Mouse (Mus musculus) intestine, embryonic 14.5 days (tissue): ENCODE measurements at regions not wholly inside any gene's neighbourhood (a gene's known extent, or its start where the extent isn't known, plus 50 kb on each side); places are given as distances from the start of the nearest gene placed in this dataset.
A peak's percentile ranks its signal among the peaks of the same experiment; 100 is the strongest.

Experiments used
- ATAC-seq: fragments of 200-750 bp; cut with Nextera tagmentation; replicated peaks from 2 replicates; pipeline ENCODE4 v1.8.0; 2017; ENCODE audit warnings: low read depth, moderate number of reproducible peaks, moderate TSS enrichment, moderate library complexity; ENCODE audit not compliant: low FRiP score, low TSS enrichment
- DNase-seq: peaks from one replicate; pipeline ENCODE4 v3.0.0-alpha.2; 2018; ENCODE audit warnings: low spot score
- H3K27ac ChIP-seq: fragments of 300-500 bp; sonication (generic); 2 replicates; pipeline ENCODE4 v1.5.1; 2014; ENCODE audit warnings: low read depth, mild to moderate bottlenecking, control low read depth
- H3K27me3 ChIP-seq: fragments of 300-500 bp; sonication (generic); replicated peaks from 2 replicates; pipeline ENCODE4 v1.6.1; 2014; ENCODE audit warnings: low read length, control low read depth; ENCODE audit not compliant: control insufficient read depth, insufficient read depth
- H3K36me3 ChIP-seq: fragments of 300-500 bp; sonication (generic); 2 replicates; pipeline ENCODE4 v1.6.1; 2014; ENCODE audit warnings: low read length, control low read depth; ENCODE audit not compliant: control insufficient read depth, insufficient read depth
- H3K4me1 ChIP-seq: fragments of 300-500 bp; sonication (generic); replicated peaks from 2 replicates; pipeline ENCODE4 v1.6.1; 2014; ENCODE audit warnings: low read length, control low read depth, mixed read lengths; ENCODE audit not compliant: control insufficient read depth, insufficient read depth
- H3K4me2 ChIP-seq: fragments of 300-500 bp; sonication (generic); 2 replicates; pipeline ENCODE4 v1.6.1; 2014; ENCODE audit warnings: low read length
- H3K4me3 ChIP-seq: fragments of 300-500 bp; sonication (generic); 2 replicates; pipeline ENCODE4 v1.5.1; 2014; ENCODE audit warnings: low read depth, low read length, control low read depth, mixed read lengths
- H3K9ac ChIP-seq: fragments of 300-500 bp; sonication (generic); 2 replicates; pipeline ENCODE4 v1.6.1; 2014; ENCODE audit warnings: mild to moderate bottlenecking, low read length
- H3K9me3 ChIP-seq: fragments of 300-500 bp; sonication (generic); 2 replicates; pipeline ENCODE4 v1.6.1; 2016; ENCODE audit warnings: low read length, control low read depth; ENCODE audit not compliant: control insufficient read depth
- WGBS: fragments of 180-500 bp; shearing (Covaris S2); extraction: QIAGEN DNeasy Blood & Tissue Kit; methylation state at CpG from one replicate; pipeline ENCODE4 v1.1.7; 2014; 5-methylcytosine and 5-hydroxymethylcytosine counted together

DNA sequence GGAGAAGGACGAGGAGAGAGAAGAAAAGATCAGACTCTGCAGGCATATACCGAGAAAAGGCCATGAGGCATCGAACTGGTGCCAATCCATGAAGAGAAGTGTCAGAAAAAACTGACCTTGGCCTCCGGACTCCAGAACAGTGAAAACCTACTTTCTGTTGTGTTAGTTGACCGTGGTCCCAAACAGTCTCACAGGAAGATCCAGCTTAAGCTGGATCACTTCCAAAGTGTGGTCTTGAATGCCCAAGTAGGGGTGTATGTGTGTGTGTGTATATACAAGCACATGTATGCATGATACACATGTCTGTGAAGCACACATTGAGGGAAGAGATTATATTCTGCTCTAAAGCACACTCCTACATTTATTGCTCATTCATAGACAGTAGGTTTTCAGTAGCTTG is 93.3 kb upstream of the Ankrd55 start:
- H3K36me3 ChIP-seq: no peaks in the 10 kb centered on the region
- no peak for DNase-seq
- no peak overlapping the region for H3K9ac ChIP-seq
- H3K4me3 ChIP-seq: no peak overlapping the region
- H3K9me3 ChIP-seq: no peaks in the 10 kb centered on the region
- H3K27ac ChIP-seq: no peak overlapping the region
- 85% methylated on average over 5 of the region's 5 CpGs for WGBS
- H3K4me1 ChIP-seq: peaks cover 22% of the 10 kb centered on the region
- ATAC-seq: no peak
- no peaks in the 10 kb centered on the region for H3K27me3 ChIP-seq
- H3K4me2 ChIP-seq: no peak overlapping the region

DNA sequence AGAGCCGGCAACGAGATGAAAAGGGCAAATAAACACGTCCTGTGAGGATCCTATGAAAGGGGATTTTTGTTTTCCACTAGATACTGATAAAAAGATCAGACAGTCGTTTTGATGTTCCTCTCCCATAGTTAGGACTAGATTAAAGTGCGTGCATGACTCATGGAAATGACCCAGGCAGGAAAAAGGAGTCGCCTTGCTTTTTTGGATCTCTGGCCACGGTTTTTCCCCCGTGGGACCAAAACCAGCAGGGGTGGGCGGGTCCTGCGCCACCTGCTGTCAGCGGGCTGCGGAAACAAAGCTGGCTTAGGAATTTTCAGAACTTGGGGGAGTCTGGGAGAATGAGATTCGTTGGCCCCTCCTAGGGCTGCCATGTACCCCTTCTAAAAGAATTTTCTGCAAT is 91.5 kb upstream of the Ankrd55 start:
- Histone ChIP-seq H3K36me3 (no peaks in the 10 kb centered on the region), H3K4me3 (no peak overlapping the region), H3K4me1 (peaks cover 18% of the 10 kb centered on the region), H3K27ac (no peak overlapping the region), H3K27me3 (no peaks in the 10 kb centered on the region), H3K4me2 (peak overlapping the region; percentile 46), H3K9ac (no peak overlapping the region), H3K9me3 (no peaks in the 10 kb centered on the region)
- 6% methylated on average over 13 of the region's 13 CpGs for WGBS
- no peak for ATAC-seq
- DNase-seq: no peak

DNA sequence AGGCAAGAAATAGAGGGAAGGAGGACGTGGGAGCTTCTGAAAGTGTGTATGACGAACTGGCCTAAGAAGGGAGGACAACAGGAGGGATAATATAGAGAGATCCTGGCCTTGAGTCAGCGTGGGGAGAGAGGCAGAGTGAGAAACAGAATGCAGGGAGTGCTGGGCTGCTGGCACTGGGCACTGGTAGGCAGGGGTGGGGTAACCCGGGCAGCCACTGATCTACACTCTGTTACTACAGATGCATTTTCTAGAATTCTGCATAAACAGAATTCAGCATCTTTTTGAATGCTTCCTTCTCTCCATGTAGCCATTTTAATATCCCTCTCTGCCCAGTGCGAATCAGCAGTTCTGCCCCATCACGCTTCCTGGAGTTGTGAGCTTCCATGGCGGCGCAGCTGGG is 84.5 kb upstream of the Ankrd55 start:
- ATAC-seq (no peak), DNase-seq (no peak)
- 82% methylated on average over 8 of the region's 8 CpGs for WGBS
- H3K4me2 ChIP-seq: no peak overlapping the region
- no peak overlapping the region for H3K4me3 ChIP-seq
- no peaks in the 10 kb centered on the region for H3K27me3 ChIP-seq
- no peaks in the 10 kb centered on the region for H3K36me3 ChIP-seq
- H3K9me3 ChIP-seq: no peaks in the 10 kb centered on the region
- no peak overlapping the region for H3K27ac ChIP-seq
- H3K4me1 ChIP-seq: no peaks in the 10 kb centered on the region
- H3K9ac ChIP-seq: no peak overlapping the region

DNA sequence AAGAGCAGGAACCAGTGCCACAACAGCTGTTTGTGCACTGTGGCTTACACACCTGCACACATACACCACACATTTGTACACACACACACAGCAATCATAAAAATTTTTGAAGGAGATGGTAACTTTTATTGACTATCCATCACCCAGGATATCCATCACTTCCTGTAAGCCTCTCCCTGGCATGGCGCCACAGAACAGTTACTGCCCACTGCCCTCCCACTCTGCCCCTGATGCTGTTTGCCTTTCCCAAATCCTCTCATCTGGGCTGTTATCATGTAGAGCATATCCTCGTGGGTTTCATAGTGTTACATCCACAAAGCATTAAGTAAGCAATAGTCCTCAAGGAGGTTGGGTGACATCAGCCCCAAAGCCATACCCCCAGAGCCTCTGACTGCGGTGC is 84.0 kb upstream of the Ankrd55 start:
- H3K4me3 ChIP-seq: no peak overlapping the region
- no peaks in the 10 kb centered on the region for H3K4me1 ChIP-seq
- H3K27ac ChIP-seq: no peak overlapping the region
- ATAC-seq: no peak
- no peak for DNase-seq
- H3K4me2 ChIP-seq: no peak overlapping the region
- 62% methylated on average over 3 of the region's 3 CpGs for WGBS
- H3K36me3 ChIP-seq: no peaks in the 10 kb centered on the region
- no peaks in the 10 kb centered on the region for H3K27me3 ChIP-seq
- H3K9me3 ChIP-seq: no peaks in the 10 kb centered on the region
- H3K9ac ChIP-seq: no peak overlapping the region

DNA sequence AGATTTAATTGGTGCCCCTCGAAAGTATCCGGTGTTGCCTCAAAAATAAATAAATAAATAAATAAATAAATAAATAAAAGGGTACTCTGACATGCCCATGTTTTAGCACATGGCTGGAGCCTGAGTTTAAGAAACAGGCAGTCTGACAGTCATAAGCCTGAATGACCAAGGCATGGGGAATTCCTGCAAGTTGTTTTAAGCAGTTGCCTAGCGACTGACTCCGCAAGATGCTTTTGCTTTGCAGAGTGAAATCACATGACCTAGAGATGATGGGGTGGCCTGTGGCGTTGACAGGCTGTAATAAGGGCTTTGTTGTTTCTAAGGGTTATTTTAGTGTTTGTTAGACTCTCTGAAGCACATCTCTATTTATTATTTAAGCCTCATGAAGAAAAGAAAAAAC is 83.4 kb upstream of the Ankrd55 start:
- ATAC-seq (no peak), DNase-seq (no peak)
- Histone ChIP-seq H3K27me3 (no peaks in the 10 kb centered on the region), H3K4me1 (no peaks in the 10 kb centered on the region), H3K27ac (no peak overlapping the region), H3K36me3 (no peaks in the 10 kb centered on the region), H3K9ac (no peak overlapping the region), H3K9me3 (no peaks in the 10 kb centered on the region), H3K4me3 (no peak overlapping the region), H3K4me2 (no peak overlapping the region)
- WGBS: 79% methylated on average over 5 of the region's 5 CpGs

DNA sequence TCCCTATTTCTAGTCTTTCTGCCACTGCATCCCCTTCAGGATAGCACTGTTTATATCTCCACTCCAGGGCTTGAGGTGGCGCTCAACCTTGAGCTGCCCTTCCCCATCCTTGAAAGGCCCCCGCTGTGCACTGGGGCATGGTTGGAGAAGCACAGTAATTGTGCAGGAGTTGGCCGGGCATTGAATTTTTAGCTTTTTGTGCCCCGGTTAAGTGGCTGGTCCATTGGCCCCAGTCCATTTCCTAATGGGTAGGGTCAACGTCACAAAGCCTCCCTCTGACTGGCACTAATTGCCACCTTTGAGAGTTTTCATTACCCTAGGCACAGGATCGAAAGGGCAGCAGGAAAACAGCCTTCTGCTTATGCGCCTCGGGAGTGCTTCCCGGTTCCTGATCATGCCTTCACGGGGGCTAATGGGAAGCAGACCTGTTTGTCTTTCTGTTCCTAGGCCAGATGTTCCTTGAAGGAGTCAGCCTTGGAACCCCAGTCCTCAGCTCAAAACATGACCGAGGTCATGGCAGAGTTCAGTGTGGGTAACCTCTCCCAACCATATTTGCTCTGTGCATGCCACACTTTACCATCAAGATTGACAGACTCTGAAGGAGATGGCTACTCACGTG is 80.5 kb upstream of the Ankrd55 start:
- DNase-seq: no peak
- no peaks in the 10 kb centered on the region for H3K27me3 ChIP-seq
- H3K9me3 ChIP-seq: no peaks in the 10 kb centered on the region
- H3K4me3 ChIP-seq: no peak overlapping the region
- H3K9ac ChIP-seq: no peak overlapping the region
- H3K36me3 ChIP-seq: no peaks in the 10 kb centered on the region
- ATAC-seq: no peak
- H3K4me2 ChIP-seq: no peak overlapping the region
- 84% methylated on average over 12 of the region's 12 CpGs for WGBS
- H3K4me1 ChIP-seq: no peaks in the 10 kb centered on the region
- no peak overlapping the region for H3K27ac ChIP-seq

DNA sequence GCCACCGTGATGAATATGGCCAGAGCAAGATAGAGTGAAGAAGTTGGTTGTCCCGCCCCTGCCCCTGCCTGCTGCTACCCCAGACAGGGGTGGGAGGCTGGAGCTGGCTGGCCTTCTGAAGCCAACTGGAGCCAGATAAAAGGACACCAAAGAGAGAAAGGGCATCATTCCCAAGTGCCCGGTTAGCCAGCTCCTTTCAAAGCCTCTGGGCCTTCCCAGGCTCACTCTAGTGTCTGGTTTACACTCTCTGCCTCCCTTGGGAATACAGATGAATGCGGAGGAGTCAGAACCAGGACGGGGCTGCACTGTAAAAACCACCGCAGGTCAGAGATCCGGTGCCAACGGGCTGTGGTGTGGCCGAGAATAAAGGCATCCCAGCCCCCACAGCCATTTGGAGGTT is 76.4 kb upstream of the Ankrd55 start:
- H3K4me2 ChIP-seq: no peak overlapping the region
- no peak for ATAC-seq
- H3K36me3 ChIP-seq: no peaks in the 10 kb centered on the region
- no peak overlapping the region for H3K4me3 ChIP-seq
- H3K9me3 ChIP-seq: no peaks in the 10 kb centered on the region
- WGBS: 73% methylated on average over 9 of the region's 9 CpGs
- no peak overlapping the region for H3K27ac ChIP-seq
- DNase-seq: no peak
- H3K9ac ChIP-seq: no peak overlapping the region
- H3K27me3 ChIP-seq: no peaks in the 10 kb centered on the region
- H3K4me1 ChIP-seq: 0 out of 2 replicates have a peak, but pooled peaks cover 4% of the 10 kb centered on the region

DNA sequence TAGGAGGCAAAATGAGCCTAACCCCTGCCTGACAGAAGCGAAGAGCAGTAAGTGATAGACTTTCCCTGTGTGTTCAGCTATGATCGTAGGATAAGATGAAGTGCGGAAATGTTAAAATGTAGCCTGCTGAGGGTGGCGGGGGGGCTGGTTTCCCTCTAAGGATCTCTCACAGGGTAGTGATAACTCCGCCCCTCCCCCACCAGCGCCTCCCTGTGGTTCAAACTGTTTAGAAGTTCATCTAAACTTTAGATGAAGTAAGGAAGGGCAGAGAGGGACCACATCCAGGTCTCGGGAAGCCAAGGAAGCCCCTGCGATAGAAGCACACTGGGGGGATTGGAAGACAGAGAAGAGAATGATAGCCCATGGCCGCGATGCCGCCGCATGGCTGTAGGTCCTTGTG is 75.9 kb upstream of the Ankrd55 start:
- DNase-seq: no peak
- Histone ChIP-seq H3K9me3 (no peaks in the 10 kb centered on the region), H3K27ac (no peak overlapping the region), H3K9ac (no peak overlapping the region), H3K4me3 (no peak overlapping the region), H3K27me3 (no peaks in the 10 kb centered on the region), H3K4me2 (no peak overlapping the region), H3K36me3 (no peaks in the 10 kb centered on the region), H3K4me1 (0 out of 2 replicates have a peak, but pooled peaks cover 4% of the 10 kb centered on the region)
- ATAC-seq: no peak
- 65% methylated on average over 12 of the region's 12 CpGs for WGBS

DNA sequence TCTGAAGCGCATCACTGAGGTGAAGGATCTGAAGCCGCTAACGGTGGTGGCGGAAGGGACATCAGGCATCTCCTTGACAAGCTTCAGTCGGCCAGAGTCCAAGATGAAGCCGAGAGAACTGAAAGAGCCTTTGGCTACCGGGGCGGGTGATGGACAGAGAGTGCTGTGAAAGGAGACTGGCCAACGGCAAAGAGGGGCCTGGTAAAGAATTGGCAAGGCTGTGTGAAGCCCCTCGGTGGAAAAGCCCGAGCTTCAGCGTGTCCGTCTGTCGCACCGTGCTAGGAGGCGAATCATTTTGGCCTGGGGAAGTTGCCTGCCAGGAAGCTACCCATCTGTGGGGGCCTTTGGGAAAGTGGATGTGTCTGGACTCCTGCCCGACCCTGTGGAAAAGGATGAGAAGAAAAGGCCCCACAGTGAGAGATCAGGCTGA is 74.6 kb upstream of the Ankrd55 start:
- ATAC-seq: no peak
- no peak overlapping the region for H3K4me2 ChIP-seq
- no peak overlapping the region for H3K27ac ChIP-seq
- no peak overlapping the region for H3K4me3 ChIP-seq
- no peaks in the 10 kb centered on the region for H3K27me3 ChIP-seq
- WGBS: 74% methylated on average over 17 of the region's 17 CpGs
- no peaks in the 10 kb centered on the region for H3K9me3 ChIP-seq
- no peak for DNase-seq
- 0 out of 2 replicates have a peak, but pooled peaks cover 4% of the 10 kb centered on the region for H3K4me1 ChIP-seq
- H3K36me3 ChIP-seq: no peaks in the 10 kb centered on the region
- H3K9ac ChIP-seq: no peak overlapping the region
